Mouse (Mus musculus) embryonic fibroblast, embryonic 13.5 days (primary cell): ENCODE measurements around the gene Camta1.

Experiments used
- CTCF ChIP-seq: IDR thresholded peaks from 2 replicates; pipeline ENCODE4 v1.5.1; 2011; ENCODE audit warnings: mild to moderate bottlenecking, control low read depth, low read length, moderate library complexity, borderline replicate concordance; ENCODE audit not compliant: insufficient read depth
- POLR2A ChIP-seq: IDR thresholded peaks from 2 replicates; pipeline ENCODE4 v1.6.1; 2011; ENCODE audit warnings: low read depth, mild to moderate bottlenecking, control low read depth, low read length, moderate library complexity

DNA sequence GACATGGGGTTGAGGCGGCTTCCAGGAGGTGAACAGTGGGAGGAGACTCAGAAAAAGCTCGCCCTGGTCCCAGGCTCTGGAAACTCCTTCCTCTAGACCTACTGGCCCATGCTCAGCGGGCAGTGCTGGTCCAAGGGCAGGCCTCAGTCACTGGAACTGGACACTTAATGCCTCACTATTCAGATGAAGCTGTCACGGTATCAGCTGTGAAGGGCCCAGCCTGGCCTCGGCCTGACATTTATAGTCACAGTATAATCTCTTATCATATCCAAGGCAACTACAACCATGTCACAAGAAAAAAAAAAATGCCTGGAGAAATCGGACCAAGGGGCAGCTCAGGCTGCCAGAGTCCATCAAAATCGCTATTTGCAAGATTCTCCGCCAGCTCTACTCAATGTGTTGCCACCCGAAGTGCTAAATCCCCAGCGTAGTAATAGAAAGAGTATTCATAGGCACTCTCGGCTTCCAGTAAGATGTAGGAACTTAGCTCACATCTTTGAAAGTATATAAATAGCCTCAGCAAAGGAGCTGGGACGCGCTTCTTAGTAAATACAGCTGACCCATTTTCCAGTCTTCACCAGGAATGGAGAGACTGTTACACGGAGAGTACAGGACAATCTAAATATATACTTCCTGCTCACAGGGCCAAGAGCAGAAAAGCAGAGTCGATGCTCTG is 110.3 kb downstream of the Camta1 start:
- TF ChIP-seq CTCF (no peak), POLR2A (no peak)
